Mouse (Mus musculus) forebrain, postnatal 0 days (tissue): Measurements from ENCODE around the gene Wdtc1. TPM values are rescaled to one million over a fixed set of nuclear protein-coding genes. Genes with fewer than 3 reads are reported as not detected.

Source experiments
- ATAC-seq: fragments of 200-750 bp; cut with Nextera tagmentation; 2 replicates; pipeline ENCODE4 v1.8.0; 2017; ENCODE audit warnings: mild to moderate bottlenecking, moderate library complexity
- DNase-seq: peaks from one replicate; pipeline ENCODE4 v3.0.0-alpha.2; 2015
- H3K27ac ChIP-seq: fragments of 300-500 bp; sonication (generic); 2 replicates; pipeline ENCODE4 v1.5.1; 2014; ENCODE audit warnings: low read depth, mild to moderate bottlenecking, antibody characterized with exemption, low read length, moderate library complexity, mixed read lengths
- H3K27me3 ChIP-seq: fragments of 300-500 bp; sonication (generic); 2 replicates; pipeline ENCODE4 v1.6.1; 2014; ENCODE audit warnings: mild to moderate bottlenecking, low read length, mixed read lengths; ENCODE audit not compliant: insufficient read depth
- H3K36me3 ChIP-seq: fragments of 300-500 bp; sonication (generic); 2 replicates; pipeline ENCODE4 v1.6.1; 2014; ENCODE audit warnings: mild to moderate bottlenecking, moderate library complexity; ENCODE audit not compliant: insufficient read depth
- H3K4me1 ChIP-seq: fragments of 300-500 bp; sonication (generic); 2 replicates; pipeline ENCODE4 v1.6.1; 2014; ENCODE audit warnings: antibody characterized with exemption; ENCODE audit not compliant: insufficient read depth
- H3K4me2 ChIP-seq: fragments of 300-500 bp; sonication (generic); 2 replicates; pipeline ENCODE4 v1.6.1; 2014; ENCODE audit warnings: low read depth, mild to moderate bottlenecking, moderate library complexity
- H3K4me3 ChIP-seq: fragments of 300-500 bp; sonication (generic); 2 replicates; pipeline ENCODE4 v1.5.1; 2014; ENCODE audit warnings: low read depth, low read length, mixed read lengths
- H3K9ac ChIP-seq: fragments of 300-500 bp; sonication (generic); 2 replicates; pipeline ENCODE4 v1.6.1; 2014; ENCODE audit warnings: mild to moderate bottlenecking
- H3K9me3 ChIP-seq: fragments of 300-500 bp; sonication (generic); 2 replicates; pipeline ENCODE4 v1.6.1; 2016; ENCODE audit warnings: low read length
- CTCF ChIP-seq: sonication (generic); IDR thresholded peaks from 2 replicates; pipeline ENCODE4 v1.5.1; 2016; ENCODE audit warnings: antibody characterized with exemption, control low read depth, low read depth
- WGBS: fragments of 180-500 bp; shearing (Covaris S2); extraction: QIAGEN DNeasy Blood & Tissue Kit; methylation state at CpG from one replicate; pipeline ENCODE4 v1.1.7; 2014; 5-methylcytosine and 5-hydroxymethylcytosine counted together
- polyA plus RNA-seq: library from polyadenylated mRNA; unstranded; fragments of >200 nt; fragmentation: Nextera tagmentation; extraction: Ambion mirVana; gene quantifications from 2 replicates; pipeline ENCODE4 v1.2.1, GENCODE M21; 2015
- total RNA-seq: library from RNA; depleted of rRNA; stranded (reverse); fragments of >200 nt; gene quantifications from 2 replicates; pipeline ENCODE4 v1.2.3, GENCODE M21; 2014

Gene Wdtc1
- total and polyA plus RNA-seq, 2 experiments from 2014 or later = 16.3 to 43.9 TPM

GRCm38 (mm10) chr4:133387053-133387452 lies 33.8 kb upstream of the Wdtc1 start:
- Histone ChIP-seq H3K27me3 (no peaks in the 10 kb centered on the region), H3K27ac (no peak overlapping the region), H3K9me3 (no peaks in the 10 kb centered on the region), H3K4me2 (no peak overlapping the region), H3K4me3 (no peak overlapping the region), H3K36me3 (no peaks in the 10 kb centered on the region), H3K9ac (no peak overlapping the region), H3K4me1 (0 out of 2 replicates have a peak, but pooled peaks cover 4% of the 10 kb centered on the region)
- ATAC-seq (no peak), DNase-seq (no peak)
- no peak for TF ChIP-seq CTCF

- H3K27me3 ChIP-seq = no peaks in the 10 kb centered on the region
- ATAC-seq (no peak), DNase-seq (no peak)
- no peak overlapping the region for H3K27ac ChIP-seq
- H3K9ac ChIP-seq = no peak overlapping the region
- no peaks in the 10 kb centered on the region for H3K9me3 ChIP-seq
- WGBS = 69% methylated on average over 7 of the region's 7 CpGs
- H3K36me3 ChIP-seq = no peaks in the 10 kb centered on the region
- H3K4me3 ChIP-seq = no peak overlapping the region
- no peak for TF ChIP-seq CTCF
- H3K4me1 ChIP-seq = 0 out of 2 replicates have a peak, but pooled peaks cover 4% of the 10 kb centered on the region
- H3K4me2 ChIP-seq = no peak overlapping the region
Measured at GRCm38 (mm10) chr4:133386061-133386797, 32.9 kb upstream of the Wdtc1 start.

- no peak for ATAC-seq
- DNase-seq = no peak
- Histone ChIP-seq H3K4me2 (no peak overlapping the region), H3K27ac (no peak overlapping the region), H3K9me3 (no peaks in the 10 kb centered on the region), H3K9ac (no peak overlapping the region), H3K4me3 (no peak overlapping the region), H3K27me3 (no peaks in the 10 kb centered on the region), H3K4me1 (0 out of 2 replicates have a peak, but pooled peaks cover 8% of the 10 kb centered on the region), H3K36me3 (no peaks in the 10 kb centered on the region)
- no peak for TF ChIP-seq CTCF
- 82% methylated on average over 8 of the region's 8 CpGs for WGBS
Measured at GRCm38 (mm10) chr4:133381141-133381540, 27.9 kb upstream of the Wdtc1 start.

- ATAC-seq = no peak
- Histone ChIP-seq H3K4me2 (no peak overlapping the region), H3K9ac (no peak overlapping the region), H3K27ac (no peak overlapping the region), H3K36me3 (no peaks in the 10 kb centered on the region), H3K4me1 (0 out of 2 replicates have a peak, but pooled peaks cover 8% of the 10 kb centered on the region), H3K9me3 (no peaks in the 10 kb centered on the region), H3K27me3 (no peaks in the 10 kb centered on the region), H3K4me3 (no peak overlapping the region)
- no peak for DNase-seq
- WGBS = 53% methylated on average over 6 of the region's 6 CpGs
- no peak for TF ChIP-seq CTCF
Measured at GRCm38 (mm10) chr4:133380532-133380931, 27.3 kb upstream of the Wdtc1 start.

- H3K9ac ChIP-seq = no peak overlapping the region
- H3K36me3 ChIP-seq = no peaks in the 10 kb centered on the region
- H3K27ac ChIP-seq = no peak overlapping the region
- no peak for DNase-seq
- H3K27me3 ChIP-seq = no peaks in the 10 kb centered on the region
- TF ChIP-seq CTCF = no peak
- H3K4me3 ChIP-seq = no peak overlapping the region
- 0 out of 2 replicates have a peak, but pooled peaks cover 8% of the 10 kb centered on the region for H3K4me1 ChIP-seq
- H3K9me3 ChIP-seq = no peaks in the 10 kb centered on the region
- H3K4me2 ChIP-seq = no peak overlapping the region
- 71% methylated on average over 3 of the region's 3 CpGs for WGBS
- ATAC-seq = no peak
Measured at GRCm38 (mm10) chr4:133379861-133380260, 26.6 kb upstream of the Wdtc1 start.

- Histone ChIP-seq H3K4me3 (no peak overlapping the region), H3K36me3 (no peaks in the 10 kb centered on the region), H3K9ac (no peak overlapping the region), H3K4me2 (no peak overlapping the region), H3K27ac (no peak overlapping the region), H3K27me3 (no peaks in the 10 kb centered on the region), H3K4me1 (0 out of 2 replicates have a peak, but pooled peaks cover 10% of the 10 kb centered on the region), H3K9me3 (no peaks in the 10 kb centered on the region)
- 38% methylated on average over 5 of the region's 5 CpGs for WGBS
- no peak for TF ChIP-seq CTCF
- DNase-seq (no peak), ATAC-seq (no peak)
Measured at GRCm38 (mm10) chr4:133379046-133379347, 25.7 kb upstream of the Wdtc1 start.

GRCm38 (mm10) chr4:133378236-133379045 lies 25.2 kb upstream of the Wdtc1 start:
- H3K4me1 ChIP-seq = 0 out of 2 replicates have a peak, but pooled peaks cover 12% of the 10 kb centered on the region

More at GRCm38 (mm10) chr4:133378236-133379045, 25.2 kb upstream of the Wdtc1 start:
- H3K4me2 ChIP-seq = no peak overlapping the region
- peak; percentile 45 for ATAC-seq
- no peaks in the 10 kb centered on the region for H3K27me3 ChIP-seq
- no peak for DNase-seq
- no peak overlapping the region for H3K4me3 ChIP-seq
- no peaks in the 10 kb centered on the region for H3K36me3 ChIP-seq
- no peak overlapping the region for H3K27ac ChIP-seq
- no peak overlapping the region for H3K9ac ChIP-seq
- H3K9me3 ChIP-seq = no peaks in the 10 kb centered on the region
- no peak for TF ChIP-seq CTCF
- WGBS = 15% methylated on average over 13 of the region's 13 CpGs
